Mouse (Mus musculus) right cerebral cortex, adult 2 months (tissue): Measurements from ENCODE around the gene Cnnm4.

ENCODE experiments used
- DNase-seq, 2 experiments: peaks; one replicate each; pipeline ENCODE4 v3.0.0; 2021 to 2022; ENCODE audit warnings: low spot score in 2 of 2

Gene Cnnm4

DNA sequence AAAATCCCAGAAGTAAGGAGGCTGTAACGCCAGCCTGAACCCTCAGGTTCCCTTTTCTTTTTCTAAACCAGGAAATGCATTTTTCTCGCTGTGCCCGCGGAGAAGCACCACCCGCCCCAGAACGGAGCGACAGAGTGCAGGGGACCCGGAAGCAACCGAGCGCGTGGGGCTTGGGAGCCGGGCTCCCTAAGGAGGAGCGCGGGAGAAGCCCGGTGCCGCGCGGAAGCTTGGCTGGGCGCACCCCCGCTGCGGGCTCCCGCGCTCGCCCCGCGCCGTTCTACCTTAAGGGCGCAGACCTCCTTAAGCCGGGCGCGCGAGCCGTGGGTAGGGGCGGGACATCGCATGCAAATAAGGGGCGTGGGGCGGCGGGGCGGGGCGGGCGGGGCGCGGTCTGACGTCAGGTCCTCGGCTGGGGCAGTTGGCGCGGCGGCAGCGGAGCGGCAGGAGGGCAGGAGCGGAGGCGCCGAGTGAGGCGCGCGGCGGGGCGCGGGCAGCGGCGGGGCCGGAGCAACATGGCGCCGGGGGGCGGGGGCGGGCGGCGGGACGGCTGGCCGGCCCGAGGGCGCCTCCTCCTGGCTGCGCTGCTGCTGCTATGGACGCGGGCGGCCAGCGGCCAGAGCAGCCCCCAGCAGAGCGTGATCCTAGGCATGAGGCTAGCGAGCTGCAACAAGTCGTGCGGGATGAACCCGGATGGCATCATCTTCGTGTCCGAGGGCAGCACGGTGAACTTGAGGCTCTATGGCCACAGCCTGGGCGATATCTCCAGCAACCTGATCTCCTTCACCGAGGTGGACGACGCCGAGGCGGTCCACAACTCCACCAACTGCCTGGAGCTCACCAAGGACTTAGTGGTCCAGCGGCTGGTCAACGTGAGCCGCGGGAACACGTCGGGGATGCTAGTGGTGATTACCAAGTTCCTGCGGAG, at the start of gene Cnnm4:
TSS of gene Cnnm4 (plus strand) at position 440 of the 925 bp plus-strand sequence.
- peak; percentile 77 to 80 for DNase-seq

DNA sequence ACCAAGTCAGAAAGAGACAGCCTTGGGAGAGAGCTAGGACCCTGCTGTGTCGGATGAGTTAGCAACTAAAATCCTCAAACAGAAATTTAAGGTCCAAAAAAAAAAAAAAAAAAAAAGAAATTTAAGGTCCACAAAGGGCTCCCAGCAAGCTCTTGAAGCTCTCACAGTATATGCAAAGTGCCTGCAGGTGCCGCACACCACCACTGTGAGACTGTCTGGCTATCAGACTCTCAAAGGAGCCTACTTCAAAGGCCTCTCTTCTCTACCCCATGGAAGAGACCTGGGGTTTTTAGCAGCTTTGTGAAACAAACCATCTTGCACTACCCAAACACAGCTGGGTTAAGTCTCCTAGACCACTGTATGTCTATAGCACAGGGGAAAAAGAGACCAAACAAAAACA, 41.9 kb upstream of the Cnnm4 start:
- no peak for DNase-seq

GRCm38 (mm10) chr1:36432999-36433398, 38.4 kb upstream of the Cnnm4 start:
- DNase-seq: no peak

- no peak for DNase-seq
Observed at GRCm38 (mm10) chr1:36433616-36434015, 37.8 kb upstream of the Cnnm4 start.

- DNase-seq: no peak
Observed at GRCm38 (mm10) chr1:36435071-36435470, 36.3 kb upstream of the Cnnm4 start.

GRCm38 (mm10) chr1:36436515-36436914, 34.9 kb upstream of the Cnnm4 start:
- no peak for DNase-seq

DNA sequence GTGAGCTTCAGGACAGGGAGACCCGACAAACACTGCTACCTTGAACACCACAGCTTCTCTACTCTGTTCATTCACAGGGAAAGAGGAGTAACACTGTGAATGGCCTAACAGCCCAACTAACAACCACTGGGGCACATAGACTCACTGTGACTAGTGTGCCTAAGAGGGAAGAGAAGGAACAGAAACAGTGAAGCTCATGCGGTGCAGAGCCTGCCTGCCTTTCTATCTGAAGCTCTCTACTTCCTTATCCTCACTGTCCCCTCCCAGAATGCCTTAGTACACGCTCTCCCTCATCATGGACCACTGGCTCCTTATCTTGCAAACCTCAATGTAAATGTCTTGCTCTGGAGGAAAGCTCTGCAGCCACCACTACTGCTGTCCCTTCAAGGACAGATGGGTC, 34.2 kb upstream of the Cnnm4 start:
- DNase-seq: no peak

- DNase-seq: peak; percentile 58 to 68
Observed at GRCm38 (mm10) chr1:36441101-36441500, 30.3 kb upstream of the Cnnm4 start.

GRCm38 (mm10) chr1:36444471-36445464, 26.7 kb upstream of the Cnnm4 start, which contains the start of gene Lman2l:
TSS of gene Lman2l (minus strand) at chr1:36445271.
- DNase-seq: peak; percentile 99

- DNase-seq: no peak
Observed at GRCm38 (mm10) chr1:36445508-36445907, 25.9 kb upstream of the Cnnm4 start.

GRCm38 (mm10) chr1:36446106-36446824, 25.2 kb upstream of the Cnnm4 start:
- no peak for DNase-seq

- DNase-seq: no peak
Observed at GRCm38 (mm10) chr1:36446841-36447240, 24.6 kb upstream of the Cnnm4 start.

GRCm38 (mm10) chr1:36454055-36454815, 17.2 kb upstream of the Cnnm4 start:
- no peak for DNase-seq

DNA sequence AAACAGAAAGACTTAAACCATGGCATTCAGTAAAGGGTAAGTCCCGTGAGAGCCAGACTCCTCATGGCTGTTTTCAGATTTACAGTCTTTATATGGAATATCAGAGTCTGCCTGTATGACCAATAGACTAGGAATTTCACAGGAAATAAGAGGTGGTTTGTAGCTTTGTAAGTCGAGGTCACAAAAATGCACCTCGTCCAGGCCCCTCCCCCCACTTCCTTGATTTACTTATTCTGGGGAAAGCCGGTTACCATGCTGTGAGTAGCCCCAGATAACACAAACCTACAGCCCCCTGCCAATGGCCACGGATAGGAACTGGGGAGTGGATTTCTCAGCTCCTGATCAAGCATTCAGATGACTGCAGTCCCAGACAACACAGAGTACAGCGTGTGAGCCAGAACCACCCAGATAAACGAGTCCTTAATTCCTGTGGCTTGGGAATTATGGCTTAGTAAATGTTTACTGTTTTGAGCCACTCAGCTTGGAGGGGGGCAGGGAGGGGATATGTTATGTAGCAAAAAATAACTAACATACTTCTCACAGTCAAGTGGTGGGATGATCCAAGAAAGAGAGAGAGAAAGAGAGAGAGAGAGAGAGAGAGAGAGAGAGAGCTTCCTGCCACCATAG, 13.9 kb upstream of the Cnnm4 start:
- DNase-seq: no peak

- no peak for DNase-seq
Observed at GRCm38 (mm10) chr1:36458169-36458568, 13.3 kb upstream of the Cnnm4 start.

DNA sequence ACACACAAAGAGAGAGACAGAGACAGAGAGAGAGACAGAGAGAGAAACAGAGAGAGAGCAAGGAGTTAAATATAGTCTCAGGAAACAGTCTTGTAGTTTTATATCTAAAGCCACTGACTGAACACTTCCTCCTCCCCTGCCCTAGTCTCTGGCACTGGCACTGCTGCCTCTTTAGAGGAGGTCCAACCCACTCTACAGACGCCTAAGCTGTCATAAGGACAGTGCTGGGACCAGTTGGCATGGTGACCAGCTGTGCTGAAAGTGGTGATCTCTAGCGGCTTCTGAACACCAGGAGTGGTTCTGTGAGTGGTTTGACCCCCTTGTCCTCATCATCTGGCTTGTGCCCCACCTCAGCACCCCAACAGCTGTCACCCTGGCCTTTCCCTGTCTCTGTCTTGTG, 9.6 kb upstream of the Cnnm4 start:
- no peak for DNase-seq

GRCm38 (mm10) chr1:36465641-36466160, 5.7 kb upstream of the Cnnm4 start:
- no peak for DNase-seq

- no peak for DNase-seq
Observed at GRCm38 (mm10) chr1:36467446-36467845, 4.0 kb upstream of the Cnnm4 start.

- DNase-seq: no peak
Observed at GRCm38 (mm10) chr1:36469811-36470444, 1.5 kb upstream of the Cnnm4 start.

- DNase-seq: no peak
Observed at GRCm38 (mm10) chr1:36472106-36472440, 653 bp downstream of the Cnnm4 start.
